Mouse (Mus musculus) E14TG2a.4 (cell line): Measurements from ENCODE around the gene B130006D01Rik.

Source experiments
- CTCF ChIP-seq: conservative IDR thresholded peaks from 2 replicates; pipeline ENCODE4 v1.5.1; 2014; ENCODE audit warnings: low read length
- NANOG ChIP-seq: IDR thresholded peaks from 2 replicates; pipeline ENCODE4 v1.6.1; 2014; ENCODE audit warnings: borderline replicate concordance, low read length, mixed read lengths
- POU5F1 ChIP-seq: IDR thresholded peaks from 2 replicates; pipeline ENCODE4 v1.6.1; 2014; ENCODE audit warnings: low read length, borderline replicate concordance

DNA sequence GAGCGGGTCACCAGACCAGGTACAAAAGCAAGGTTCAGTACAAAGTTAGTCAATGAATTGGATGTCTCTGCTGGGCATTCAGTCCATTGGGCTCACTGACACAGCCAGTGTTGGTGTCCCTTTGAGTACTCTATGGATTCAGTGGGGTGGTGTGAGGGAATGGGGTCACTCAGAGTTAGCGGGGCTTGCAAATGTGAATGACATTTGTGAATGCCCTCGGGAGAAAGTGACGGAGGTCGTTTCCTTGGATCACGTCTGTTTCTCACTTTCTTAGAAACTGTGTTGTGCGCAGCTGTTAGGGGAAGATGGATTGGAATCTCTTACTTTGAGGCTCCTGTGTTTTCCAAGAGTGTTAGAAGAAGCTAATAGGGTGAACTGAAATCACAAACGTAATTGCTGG lies 41.4 kb downstream of the B130006D01Rik start:
- TF ChIP-seq CTCF (no peak), NANOG (no peak), POU5F1 (no peak)
